ENCODE assay signal across 17 mouse cellular contexts in genomic region chr1:189315896-189316295, GRCm38 (mm10).
A peak's percentile ranks its signal among the peaks of the same experiment; 100 is the strongest.
DNase-seq lines count a peak whose midpoint lies in the region; ATAC-seq and TF ChIP-seq lines count a peak whose summit lies in the region.
"Had no signal": no experiment of that assay in that cellular context is flagged by ENCODE, and none has a peak within 500 bp of the region (broad histone marks: within the 10 kb centered on the region; RNA-seq: fewer than 3 reads in every experiment).

No protein-coding gene starts in this region.

- no peak overlapping the region for H3K4me3 ChIP-seq in gastrocnemius, adult 2 months
- H3K4me3 ChIP-seq in liver, embryonic 14.5 days (ENCODE audit: insufficient read depth in 1 of 2, low read depth in 2 of 2, low read length in 2 of 2), result no peak overlapping the region
- no peak overlapping the region for H3K4me3 ChIP-seq in liver, embryonic 11.5 days (ENCODE audit: low read depth, low read length)
- H3K4me3 ChIP-seq in E14TG2a.4 (replicated peaks; ENCODE audit: low read length), result no peak overlapping the region
- H3K4me3 ChIP-seq: embryonic facial prominence, embryonic 12.5 days; forebrain, embryonic 10.5 days; neural tube, embryonic 15.5 days had no signal

- 33% methylated on average over 2 of the region's 2 CpGs for WGBS in liver, embryonic 14.5 days (ENCODE audit: insufficient replicate concordance)
- 54% methylated on average over 2 of the region's 2 CpGs for WGBS in liver, embryonic 11.5 days

- H3K9me3 ChIP-seq in liver, embryonic 14.5 days (ENCODE audit: control insufficient read depth, low read length), result no peaks in the 10 kb centered on the region
- H3K9me3 ChIP-seq in liver, embryonic 11.5 days (ENCODE audit: control insufficient read depth, low read length), result no peaks in the 10 kb centered on the region
- no peaks in the 10 kb centered on the region for H3K9me3 ChIP-seq in E14TG2a.4 (ENCODE audit: low read length)
- H3K9me3 ChIP-seq: embryonic facial prominence, embryonic 12.5 days; forebrain, embryonic 10.5 days; neural tube, embryonic 15.5 days had no signal

- no peak overlapping the region for H3K4me2 ChIP-seq in liver, embryonic 14.5 days (ENCODE audit: low read depth)
- no peak overlapping the region for H3K4me2 ChIP-seq in liver, embryonic 11.5 days
- H3K4me2 ChIP-seq: embryonic facial prominence, embryonic 12.5 days; heart, embryonic 11.5 days; neural tube, embryonic 15.5 days had no signal

- TF ChIP-seq CTCF in gastrocnemius, adult 2 months (IDR thresholded peaks at IDR 0.05), result peak; percentile 33
- TF ChIP-seq CTCF in liver, embryonic 14.5 days (IDR thresholded peaks at IDR 0.05; ENCODE audit: low read depth), result 0 out of 2 replicates have a peak, but pooled peaks have one; percentile 4
- TF ChIP-seq CTCF in E14TG2a.4 (conservative IDR thresholded peaks at IDR 0.05; ENCODE audit: low read length), result peak; percentile 47

- no peak for TF ChIP-seq EP300 in liver, embryonic 14.5 days (IDR thresholded peaks at IDR 0.05; ENCODE audit: low read depth)

- H3K9ac ChIP-seq in liver, embryonic 14.5 days (replicated peaks), result no peak overlapping the region
- no peak overlapping the region for H3K9ac ChIP-seq in liver, embryonic 11.5 days (ENCODE audit: low read depth, low read length)
- H3K9ac ChIP-seq: embryonic facial prominence, embryonic 12.5 days; neural tube, embryonic 15.5 days had no signal

- intact Hi-C loops in gastrocnemius, adult 2 months (cut with DNase I), result no loop called here
- intact Hi-C loops in gastrocnemius, postnatal 14 days (cut with DNase I; ENCODE audit: low total_unique reads), result no loop called here

- no peaks in the 10 kb centered on the region for H3K27me3 ChIP-seq in liver, embryonic 14.5 days (ENCODE audit: control insufficient read depth, insufficient read depth, low read length)
- H3K27me3 ChIP-seq in liver, embryonic 11.5 days (replicated peaks; ENCODE audit: control insufficient read depth, insufficient read depth, low read length), result no peaks in the 10 kb centered on the region
- no peaks in the 10 kb centered on the region for H3K27me3 ChIP-seq in E14TG2a.4 (ENCODE audit: insufficient read depth, low read length)
- H3K27me3 ChIP-seq: embryonic facial prominence, embryonic 12.5 days; neural tube, embryonic 15.5 days had no signal

- no peak for DNase-seq in gastrocnemius, adult 2 months
- no peak for DNase-seq in gastrocnemius, postnatal 14 days
- DNase-seq in liver, embryonic 14.5 days (ENCODE audit: low read depth in 3 of 3, low spot score in 3 of 3), result no peak
- DNase-seq in liver, embryonic 11.5 days (ENCODE audit: low spot score), result no peak
- DNase-seq in mesoderm, embryonic 11.5 days (ENCODE audit: low read depth, low spot score), result peak; percentile 11
- no peak for DNase-seq in frontal cortex, postnatal 36 days (ENCODE audit: low spot score in 2 of 2)
- DNase-seq: cerebellum, adult 8-10 months; gastrocnemius, postnatal 10 days; kidney, adult 2 months; liver; right cerebral cortex, adult 18-20 months had no signal

- H3K36me3 ChIP-seq in liver, embryonic 14.5 days (replicated peaks; ENCODE audit: control insufficient read depth, insufficient read depth, low read depth), result no peaks in the 10 kb centered on the region
- H3K36me3 ChIP-seq in liver, embryonic 11.5 days (ENCODE audit: control insufficient read depth, insufficient read depth, low read length), result no peaks in the 10 kb centered on the region
- H3K36me3 ChIP-seq in E14TG2a.4 (ENCODE audit: insufficient read depth, low read length), result no peaks in the 10 kb centered on the region
- H3K36me3 ChIP-seq: embryonic facial prominence, embryonic 12.5 days; forebrain, embryonic 10.5 days; neural tube, embryonic 15.5 days had no signal

- H3K27ac ChIP-seq in gastrocnemius, adult 2 months, result no peak overlapping the region
- no peak overlapping the region for H3K27ac ChIP-seq in liver, embryonic 14.5 days
- H3K27ac ChIP-seq in liver, embryonic 11.5 days (ENCODE audit: low read depth, low read length), result no peak overlapping the region
- H3K27ac ChIP-seq: embryonic facial prominence, embryonic 12.5 days; forebrain, embryonic 10.5 days; neural tube, embryonic 15.5 days had no signal

- H3K4me1 ChIP-seq in liver, embryonic 14.5 days (replicated peaks; ENCODE audit: control insufficient read depth in 2 of 2, insufficient read depth in 2 of 2, low read length in 1 of 2), result no peaks in the 10 kb centered on the region
- H3K4me1 ChIP-seq in liver, embryonic 11.5 days (replicated peaks; ENCODE audit: control insufficient read depth, insufficient read depth, low read length), result no peaks in the 10 kb centered on the region
- H3K4me1 ChIP-seq in E14TG2a.4 (replicated peaks; ENCODE audit: low read depth, low read length), result no peaks in the 10 kb centered on the region
- H3K4me1 ChIP-seq: embryonic facial prominence, embryonic 12.5 days; forebrain, embryonic 10.5 days; neural tube, embryonic 15.5 days had no signal

- no peak for ATAC-seq in liver, embryonic 14.5 days (ENCODE audit: insufficient read depth)
- no peak for ATAC-seq in liver, embryonic 11.5 days (replicated peaks; ENCODE audit: low FRiP score)
- ATAC-seq: CD4-positive, CD25-positive, alpha-beta regulatory T cell, adult 4 months had no signal
